Mouse (Mus musculus): ENCODE measurements around the gene Tmem63b. TPM values are rescaled to one million over a fixed set of nuclear protein-coding genes. Genes with fewer than 3 reads are reported as not detected.

The Tmem63b gene
- polyA plus RNA-seq, 1 experiment from 2014 or later: 22.6 TPM

DNA sequence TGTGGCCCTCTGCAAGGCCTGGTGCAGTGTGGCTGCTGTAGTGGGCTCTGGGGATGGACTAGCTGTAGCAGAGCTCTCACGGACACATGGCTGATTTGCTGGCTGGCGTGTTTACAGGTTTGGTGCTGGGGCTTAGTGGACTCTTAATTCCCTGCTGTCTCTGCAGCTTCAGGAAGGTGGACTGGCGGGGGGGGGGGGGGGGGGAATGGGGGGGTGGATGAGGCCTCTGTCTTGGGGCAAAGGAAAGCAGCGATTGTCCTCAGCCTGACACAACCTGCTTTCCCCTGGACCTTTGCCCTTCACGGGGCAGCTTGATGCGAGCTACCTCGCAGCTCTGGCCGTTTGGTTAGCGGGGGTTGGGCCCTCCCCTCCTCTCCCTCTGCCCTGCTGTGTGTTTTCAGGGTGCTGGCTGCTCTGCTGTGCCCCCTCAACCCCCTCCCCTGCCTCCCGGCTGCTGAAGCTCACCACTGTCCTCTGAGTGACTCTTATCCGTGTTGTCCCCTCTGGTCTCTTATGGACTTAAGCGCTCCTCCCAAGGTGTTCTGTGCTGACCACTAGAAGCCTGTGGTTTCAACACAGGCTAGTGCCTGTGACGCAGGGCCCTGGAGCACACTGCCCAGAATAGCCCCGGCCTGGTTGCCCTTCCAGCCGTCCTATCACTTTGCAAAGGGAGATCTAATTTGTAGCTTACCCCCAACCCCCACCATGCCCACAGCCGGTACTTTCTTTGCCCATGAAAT lies 14.0 kb upstream of the Tmem63b start:
- H3K9ac ChIP-seq (ENCODE audit: low read depth, low read length): no peak overlapping the region
- no peaks in the 10 kb centered on the region for H3K27me3 ChIP-seq (replicated peaks; ENCODE audit: control insufficient read depth, insufficient read depth, low read length)
- no peak overlapping the region for H3K4me2 ChIP-seq (replicated peaks; ENCODE audit: low read depth)
- H3K27ac ChIP-seq (ENCODE audit: low read depth, low read length): no peak overlapping the region; the same call in 1 of the 2 replicates
- H3K9me3 ChIP-seq (ENCODE audit: control insufficient read depth): no peaks in the 10 kb centered on the region
- H3K4me3 ChIP-seq (ENCODE audit: low read depth, low read length): no peak overlapping the region
- WGBS: 47% methylated on average over 9 of the region's 16 CpGs
- no peak for ATAC-seq
- peaks cover 4% of the 10 kb centered on the region for H3K4me1 ChIP-seq (replicated peaks; ENCODE audit: control insufficient read depth, insufficient read depth, low read length)
- H3K36me3 ChIP-seq (ENCODE audit: control insufficient read depth, insufficient read depth): peaks cover 13% of the 10 kb centered on the region; the same call in 1 of the 2 replicates
- TF ChIP-seq CTCF (IDR thresholded peaks at IDR 0.05; ENCODE audit: low read depth): no peak

- 35% methylated on average over 3 of the region's 3 CpGs for WGBS
- no peak overlapping the region for H3K4me3 ChIP-seq (ENCODE audit: low read depth, low read length)
- ATAC-seq: peak; percentile 89
- H3K27ac ChIP-seq (ENCODE audit: low read depth, low read length): 0 out of 2 replicates have a peak overlapping the region, but pooled peaks have one; percentile 46
- H3K36me3 ChIP-seq (ENCODE audit: control insufficient read depth, insufficient read depth): peaks cover 13% of the 10 kb centered on the region; the same call in 1 of the 2 replicates
- H3K27me3 ChIP-seq (replicated peaks; ENCODE audit: control insufficient read depth, insufficient read depth, low read length): no peaks in the 10 kb centered on the region
- H3K9me3 ChIP-seq (ENCODE audit: control insufficient read depth): no peaks in the 10 kb centered on the region
- peaks cover 4% of the 10 kb centered on the region for H3K4me1 ChIP-seq (replicated peaks; ENCODE audit: control insufficient read depth, insufficient read depth, low read length)
- no peak for TF ChIP-seq CTCF (IDR thresholded peaks at IDR 0.05; ENCODE audit: low read depth)
- H3K4me2 ChIP-seq (replicated peaks; ENCODE audit: low read depth): peak overlapping the region; percentile 30; the same call in 1 of the 2 replicates
- no peak overlapping the region for H3K9ac ChIP-seq (ENCODE audit: low read depth, low read length)
Observed at GRCm38 (mm10) chr17:45699039-45699740, 12.5 kb upstream of the Tmem63b start.

GRCm38 (mm10) chr17:45698368-45698767 lies 11.7 kb upstream of the Tmem63b start:
- H3K36me3 ChIP-seq (ENCODE audit: control insufficient read depth, insufficient read depth): peaks cover 13% of the 10 kb centered on the region; the same call in 1 of the 2 replicates
- H3K9ac ChIP-seq (ENCODE audit: low read depth, low read length): no peak overlapping the region
- ATAC-seq: no peak
- H3K4me1 ChIP-seq (replicated peaks; ENCODE audit: control insufficient read depth, insufficient read depth, low read length): peaks cover 4% of the 10 kb centered on the region
- no peak overlapping the region for H3K4me3 ChIP-seq (ENCODE audit: low read depth, low read length)
- no peak for TF ChIP-seq CTCF (IDR thresholded peaks at IDR 0.05; ENCODE audit: low read depth)
- 78% methylated on average over 6 of the region's 6 CpGs for WGBS
- H3K9me3 ChIP-seq (ENCODE audit: control insufficient read depth): no peaks in the 10 kb centered on the region
- no peak overlapping the region for H3K4me2 ChIP-seq (replicated peaks; ENCODE audit: low read depth)
- no peaks in the 10 kb centered on the region for H3K27me3 ChIP-seq (replicated peaks; ENCODE audit: control insufficient read depth, insufficient read depth, low read length)
- H3K27ac ChIP-seq (ENCODE audit: low read depth, low read length): no peak overlapping the region; the same call in 1 of the 2 replicates

GRCm38 (mm10) chr17:45696981-45697380 lies 10.3 kb upstream of the Tmem63b start:
- ATAC-seq: no peak
- peaks cover 13% of the 10 kb centered on the region; the same call in 1 of the 2 replicates for H3K36me3 ChIP-seq (ENCODE audit: control insufficient read depth, insufficient read depth)
- H3K4me3 ChIP-seq (ENCODE audit: low read depth, low read length): no peak overlapping the region
- 88% methylated on average over 9 of the region's 9 CpGs for WGBS
- no peak for TF ChIP-seq CTCF (IDR thresholded peaks at IDR 0.05; ENCODE audit: low read depth)
- H3K9ac ChIP-seq (ENCODE audit: low read depth, low read length): no peak overlapping the region
- peaks cover 7% of the 10 kb centered on the region for H3K4me1 ChIP-seq (replicated peaks; ENCODE audit: control insufficient read depth, insufficient read depth, low read length)
- no peak overlapping the region for H3K4me2 ChIP-seq (replicated peaks; ENCODE audit: low read depth)
- no peak overlapping the region for H3K27ac ChIP-seq (ENCODE audit: low read depth, low read length)
- no peaks in the 10 kb centered on the region for H3K9me3 ChIP-seq (ENCODE audit: control insufficient read depth)
- no peaks in the 10 kb centered on the region for H3K27me3 ChIP-seq (replicated peaks; ENCODE audit: control insufficient read depth, insufficient read depth, low read length)

GRCm38 (mm10) chr17:45695227-45696120 lies 8.8 kb upstream of the Tmem63b start:
- no peak overlapping the region for H3K27ac ChIP-seq (ENCODE audit: low read depth, low read length)
- H3K4me1 ChIP-seq (replicated peaks; ENCODE audit: control insufficient read depth, insufficient read depth, low read length): peaks cover 7% of the 10 kb centered on the region
- 67% methylated on average over 23 of the region's 23 CpGs for WGBS
- peaks cover 13% of the 10 kb centered on the region; the same call in 1 of the 2 replicates for H3K36me3 ChIP-seq (ENCODE audit: control insufficient read depth, insufficient read depth)
- H3K9ac ChIP-seq (ENCODE audit: low read depth, low read length): 0 out of 2 replicates have a peak overlapping the region, but pooled peaks have one; percentile 26
- no peak for ATAC-seq
- no peaks in the 10 kb centered on the region for H3K9me3 ChIP-seq (ENCODE audit: control insufficient read depth)
- no peak overlapping the region for H3K4me2 ChIP-seq (replicated peaks; ENCODE audit: low read depth)
- TF ChIP-seq CTCF (IDR thresholded peaks at IDR 0.05; ENCODE audit: low read depth): no peak
- no peaks in the 10 kb centered on the region for H3K27me3 ChIP-seq (replicated peaks; ENCODE audit: control insufficient read depth, insufficient read depth, low read length)
- H3K4me3 ChIP-seq (ENCODE audit: low read depth, low read length): no peak overlapping the region

Data from intestine, postnatal 0 days (tissue).